Mouse (Mus musculus) bone marrow macrophage, adult 2 months (primary cell): ENCODE measurements around the gene Ralgps1.

ENCODE experiments used
- CTCF ChIP-seq: IDR thresholded peaks from 2 replicates; pipeline ENCODE4 v1.5.1; 2012; ENCODE audit warnings: low read depth, mild to moderate bottlenecking, low read length, moderate library complexity
- POLR2A ChIP-seq: IDR thresholded peaks from 2 replicates; pipeline ENCODE4 v1.6.1; 2012; ENCODE audit warnings: mild to moderate bottlenecking, low read depth, low read length, borderline replicate concordance

DNA sequence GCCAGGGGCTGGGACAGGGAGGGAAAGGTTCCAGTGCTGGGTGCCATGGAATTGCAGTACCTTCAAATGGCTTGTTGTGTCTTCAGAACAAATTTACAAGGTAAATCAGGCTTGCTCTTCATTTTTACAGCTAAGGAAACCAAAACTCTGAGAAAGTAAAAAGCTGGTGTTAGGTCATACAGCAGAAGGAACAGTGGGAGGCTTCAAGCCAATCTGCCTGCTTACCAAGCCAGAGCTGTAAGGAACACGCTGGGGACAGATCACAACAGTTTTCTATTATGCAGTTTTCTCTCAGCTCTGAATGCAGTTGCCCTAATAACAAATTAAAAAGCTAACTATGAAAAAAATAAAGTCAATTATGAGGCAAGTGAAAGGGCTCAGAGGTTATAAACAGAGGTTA is 2.8 kb downstream of the Ralgps1 start:
- TF ChIP-seq POLR2A: no peak
- no peak for TF ChIP-seq CTCF
